Mouse (Mus musculus): ENCODE measurements around the gene Mmp11. TPM values are rescaled to one million over a fixed set of nuclear protein-coding genes. Genes with fewer than 3 reads are reported as not detected.

Mmp11 gene
- polyA plus RNA-seq, 1 experiment = 7.5 TPM

DNA sequence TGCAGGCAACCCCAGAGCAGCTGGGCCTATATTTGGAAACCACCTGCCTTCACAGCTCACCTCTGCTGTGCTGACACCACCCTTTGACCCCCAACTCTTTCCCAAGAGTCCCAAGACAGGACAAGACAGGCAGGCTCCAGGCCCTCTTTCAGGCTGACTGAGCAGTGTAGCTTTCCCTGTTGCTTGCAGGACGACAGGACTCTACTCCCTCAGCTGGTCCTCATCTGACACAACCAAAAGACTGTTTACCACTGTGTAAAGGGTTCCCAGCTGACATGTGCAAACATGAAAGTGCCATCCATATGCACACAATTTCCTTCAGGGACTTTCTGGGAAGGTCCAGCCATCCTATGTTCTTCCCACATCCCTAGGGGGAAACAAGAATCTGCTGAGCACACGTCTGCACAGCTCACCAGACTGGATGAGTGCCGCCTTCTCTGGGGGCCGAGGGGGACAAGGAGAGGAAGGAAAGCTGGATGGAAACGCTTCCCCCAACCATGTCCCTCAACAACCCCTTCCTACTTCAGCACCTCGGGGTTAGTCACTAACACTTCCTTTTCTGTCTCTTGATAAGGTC lies 23.2 kb downstream of the Mmp11 start:
- Histone ChIP-seq H3K27ac (ENCODE audit: insufficient read depth, low read depth, low read length) (no peak overlapping the region), H3K27me3 (ENCODE audit: control insufficient read depth, insufficient read depth, low read length) (no peaks in the 10 kb centered on the region), H3K4me1 (ENCODE audit: control insufficient read depth, insufficient read depth, insufficient read length, low read length) (no peaks in the 10 kb centered on the region), H3K36me3 (ENCODE audit: control insufficient read depth, insufficient read depth, low read length) (peaks cover 51% of the 10 kb centered on the region), H3K4me3 (ENCODE audit: low read depth, low read length) (no peak overlapping the region)
- no peak for TF ChIP-seq CTCF (IDR thresholded peaks at IDR 0.05; ENCODE audit: extremely low read depth, insufficient read length, insufficient replicate concordance, low read depth, low read length)
- no peak for TF ChIP-seq POLR2A (IDR thresholded peaks at IDR 0.05; ENCODE audit: low read depth, low read length)
- WGBS = 62% methylated on average over 6 of the region's 6 CpGs

DNA sequence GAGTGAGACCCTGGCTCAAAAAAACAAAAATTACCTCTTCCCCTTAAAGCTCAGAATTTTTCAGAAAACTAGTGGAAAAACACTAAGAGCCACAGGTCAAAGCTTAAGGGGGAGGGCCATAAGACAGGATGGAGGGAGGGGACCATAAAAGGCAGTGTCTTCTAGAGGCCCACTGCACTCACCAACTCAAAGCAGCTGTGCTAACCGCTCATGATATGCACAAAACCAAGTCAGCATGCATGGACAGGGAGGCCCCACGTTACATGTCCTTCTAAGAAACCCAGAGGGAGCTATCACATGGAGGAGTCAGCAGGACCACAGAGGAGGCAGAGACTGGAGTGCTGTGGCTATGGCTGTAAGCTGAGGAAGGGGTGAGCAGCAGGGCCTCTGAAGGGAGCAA lies 25.6 kb downstream of the Mmp11 start:
- TF ChIP-seq CTCF (IDR thresholded peaks at IDR 0.05; ENCODE audit: extremely low read depth, insufficient read length, insufficient replicate concordance, low read depth, low read length) (no peak), POLR2A (IDR thresholded peaks at IDR 0.05; ENCODE audit: low read depth, low read length) (no peak)
- Histone ChIP-seq H3K27ac (ENCODE audit: insufficient read depth, low read depth, low read length) (no peak overlapping the region), H3K27me3 (ENCODE audit: control insufficient read depth, insufficient read depth, low read length) (no peaks in the 10 kb centered on the region), H3K4me1 (ENCODE audit: control insufficient read depth, insufficient read depth, insufficient read length, low read length) (no peaks in the 10 kb centered on the region), H3K4me3 (ENCODE audit: low read depth, low read length) (no peak overlapping the region), H3K36me3 (ENCODE audit: control insufficient read depth, insufficient read depth, low read length) (peaks cover 58% of the 10 kb centered on the region)
- WGBS = 86% methylated on average over 2 of the region's 2 CpGs

DNA sequence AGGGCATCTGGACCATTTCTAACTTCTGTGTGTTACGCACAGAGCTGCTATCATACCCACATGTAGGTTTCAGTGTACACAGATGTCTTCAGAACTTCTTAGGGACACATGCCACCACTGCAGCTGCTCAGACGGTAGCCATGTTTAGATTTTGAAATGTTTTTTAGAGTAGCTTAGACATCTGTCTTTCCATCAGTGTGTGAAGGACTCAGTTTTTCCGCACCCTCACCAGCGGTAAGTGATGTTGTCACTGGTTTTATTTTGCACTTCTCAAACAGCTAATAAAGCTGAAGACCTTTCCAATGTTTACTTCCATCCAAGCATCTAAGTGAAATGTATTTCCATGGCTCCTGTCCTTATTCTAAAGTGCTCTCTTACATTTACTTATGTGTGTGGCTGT lies 29.4 kb downstream of the Mmp11 start:
- 92% methylated on average over 4 of the region's 4 CpGs for WGBS
- no peak overlapping the region for H3K27ac ChIP-seq (ENCODE audit: insufficient read depth, low read depth, low read length)
- H3K27me3 ChIP-seq (ENCODE audit: control insufficient read depth, insufficient read depth, low read length) = no peaks in the 10 kb centered on the region
- TF ChIP-seq CTCF (IDR thresholded peaks at IDR 0.05; ENCODE audit: extremely low read depth, insufficient read length, insufficient replicate concordance, low read depth, low read length) (no peak), POLR2A (IDR thresholded peaks at IDR 0.05; ENCODE audit: low read depth, low read length) (no peak)
- H3K4me1 ChIP-seq (ENCODE audit: control insufficient read depth, insufficient read depth, insufficient read length, low read length) = no peaks in the 10 kb centered on the region
- peaks cover 72% of the 10 kb centered on the region for H3K36me3 ChIP-seq (ENCODE audit: control insufficient read depth, insufficient read depth, low read length)
- H3K4me3 ChIP-seq (ENCODE audit: low read depth, low read length) = no peak overlapping the region

DNA sequence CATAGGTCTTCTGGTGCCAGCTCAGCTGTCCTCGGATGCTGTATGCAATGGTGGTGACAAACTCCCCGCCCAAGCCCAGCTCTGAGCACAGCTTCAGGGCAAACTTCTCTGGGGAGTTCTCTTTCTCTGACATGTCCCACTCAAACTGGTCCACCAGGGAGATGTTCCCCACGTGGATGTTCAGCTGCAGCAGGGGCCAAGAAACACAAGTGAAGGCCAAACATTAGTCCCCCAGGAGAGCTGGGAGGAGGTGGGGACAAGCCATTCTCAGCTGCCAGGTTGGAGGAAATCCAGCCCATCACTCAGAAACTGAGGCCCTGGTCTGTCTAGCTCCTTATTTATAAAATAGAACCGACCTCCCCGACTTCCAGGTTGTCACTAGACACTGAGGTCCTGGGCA lies 31.9 kb downstream of the Mmp11 start:
- H3K4me3 ChIP-seq (ENCODE audit: low read depth, low read length) = no peak overlapping the region
- TF ChIP-seq POLR2A (IDR thresholded peaks at IDR 0.05; ENCODE audit: low read depth, low read length) (no peak), CTCF (IDR thresholded peaks at IDR 0.05; ENCODE audit: extremely low read depth, insufficient read length, insufficient replicate concordance, low read depth, low read length) (no peak)
- no peak overlapping the region for H3K27ac ChIP-seq (ENCODE audit: insufficient read depth, low read depth, low read length)
- peaks cover 62% of the 10 kb centered on the region for H3K36me3 ChIP-seq (ENCODE audit: control insufficient read depth, insufficient read depth, low read length)
- no peaks in the 10 kb centered on the region for H3K4me1 ChIP-seq (ENCODE audit: control insufficient read depth, insufficient read depth, insufficient read length, low read length)
- WGBS = 81% methylated on average over 5 of the region's 5 CpGs
- no peaks in the 10 kb centered on the region for H3K27me3 ChIP-seq (ENCODE audit: control insufficient read depth, insufficient read depth, low read length)

DNA sequence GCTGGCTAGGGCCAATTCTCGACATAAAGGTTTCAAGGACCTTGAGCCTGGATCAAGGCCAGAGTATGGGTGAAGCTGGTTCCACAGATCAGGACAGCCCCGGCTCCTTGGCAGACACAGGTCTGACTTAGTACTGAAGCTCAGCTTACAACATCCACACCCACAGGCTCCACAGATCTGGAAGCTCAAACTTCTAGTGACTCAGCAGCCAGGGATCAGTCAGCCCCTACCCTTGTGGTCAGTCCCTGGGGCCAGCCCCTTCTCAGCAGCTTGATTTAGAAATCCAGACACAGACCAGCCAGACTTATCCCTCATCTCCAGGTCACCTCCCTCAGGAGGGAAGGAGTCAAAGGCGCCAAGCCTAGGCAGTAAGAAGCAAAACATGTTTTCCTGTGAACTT lies 37.5 kb downstream of the Mmp11 start:
- H3K36me3 ChIP-seq (ENCODE audit: control insufficient read depth, insufficient read depth, low read length) = peaks cover 52% of the 10 kb centered on the region
- WGBS = 27% methylated on average over 3 of the region's 3 CpGs
- no peak overlapping the region for H3K27ac ChIP-seq (ENCODE audit: insufficient read depth, low read depth, low read length)
- no peak for TF ChIP-seq CTCF (IDR thresholded peaks at IDR 0.05; ENCODE audit: extremely low read depth, insufficient read length, insufficient replicate concordance, low read depth, low read length)
- no peak for TF ChIP-seq POLR2A (IDR thresholded peaks at IDR 0.05; ENCODE audit: low read depth, low read length)
- H3K27me3 ChIP-seq (ENCODE audit: control insufficient read depth, insufficient read depth, low read length) = no peaks in the 10 kb centered on the region
- H3K4me1 ChIP-seq (ENCODE audit: control insufficient read depth, insufficient read depth, insufficient read length, low read length) = 0 out of 2 replicates have a peak, but pooled peaks cover under 1% of the 10 kb centered on the region
- no peak overlapping the region for H3K4me3 ChIP-seq (ENCODE audit: low read depth, low read length)

DNA sequence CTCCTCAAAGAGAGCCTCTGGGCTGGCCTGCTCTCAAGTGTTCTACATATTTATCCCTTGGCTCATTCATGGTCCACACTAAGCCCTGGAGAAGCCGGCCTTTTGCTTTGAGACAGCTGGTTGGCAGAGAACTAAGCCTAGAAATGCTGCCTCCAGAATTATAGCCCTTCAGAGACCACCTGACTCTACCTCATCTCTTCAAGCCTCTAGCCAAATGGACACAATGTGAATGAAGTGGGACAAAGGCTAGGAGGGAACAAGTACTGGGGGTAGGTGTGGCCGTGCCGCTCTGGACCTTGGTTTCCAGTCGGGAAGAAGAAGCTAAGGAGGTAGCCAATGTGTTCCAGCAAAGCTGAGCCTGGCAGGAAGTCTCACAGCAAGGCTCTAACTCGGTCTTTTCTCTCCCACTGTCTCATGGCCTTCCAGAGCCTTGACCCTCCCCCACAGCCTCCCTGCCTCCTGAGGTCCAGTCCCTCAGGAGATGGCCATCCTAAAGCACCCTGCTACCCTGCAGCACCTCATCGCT lies 38.2 kb downstream of the Mmp11 start:
- H3K4me1 ChIP-seq (ENCODE audit: control insufficient read depth, insufficient read depth, insufficient read length, low read length) = peaks cover 6% of the 10 kb centered on the region; the same call in 1 of the 2 replicates
- WGBS = 72% methylated on average over 6 of the region's 6 CpGs
- H3K27me3 ChIP-seq (ENCODE audit: control insufficient read depth, insufficient read depth, low read length) = no peaks in the 10 kb centered on the region
- no peak overlapping the region for H3K27ac ChIP-seq (ENCODE audit: insufficient read depth, low read depth, low read length)
- TF ChIP-seq POLR2A (IDR thresholded peaks at IDR 0.05; ENCODE audit: low read depth, low read length) (no peak), CTCF (IDR thresholded peaks at IDR 0.05; ENCODE audit: extremely low read depth, insufficient read length, insufficient replicate concordance, low read depth, low read length) (no peak)
- no peak overlapping the region for H3K4me3 ChIP-seq (ENCODE audit: low read depth, low read length)
- H3K36me3 ChIP-seq (ENCODE audit: control insufficient read depth, insufficient read depth, low read length) = peaks cover 46% of the 10 kb centered on the region

DNA sequence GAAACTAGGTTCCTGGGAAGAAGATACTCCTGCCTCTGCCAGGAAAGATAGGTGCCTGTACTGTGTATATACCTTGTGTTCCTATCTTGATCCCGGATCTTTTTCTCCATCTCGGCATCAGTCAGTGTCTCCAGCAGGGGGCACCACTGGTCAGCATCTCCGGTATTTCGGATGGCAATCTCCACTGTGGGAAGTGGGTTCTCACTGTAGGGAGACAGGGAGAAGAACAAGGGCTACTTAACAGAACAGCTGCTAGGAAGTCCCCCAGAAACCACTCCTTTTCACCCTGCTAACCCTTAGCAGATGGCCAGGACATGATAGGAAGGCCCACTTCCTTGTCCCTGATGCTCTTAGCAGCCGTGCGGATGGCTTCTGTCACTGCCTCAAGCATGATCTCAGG lies 38.9 kb downstream of the Mmp11 start:
- H3K27me3 ChIP-seq (ENCODE audit: control insufficient read depth, insufficient read depth, low read length) = no peaks in the 10 kb centered on the region
- H3K4me1 ChIP-seq (ENCODE audit: control insufficient read depth, insufficient read depth, insufficient read length, low read length) = peaks cover 8% of the 10 kb centered on the region
- H3K27ac ChIP-seq (ENCODE audit: insufficient read depth, low read depth, low read length) = no peak overlapping the region
- no peak overlapping the region for H3K4me3 ChIP-seq (ENCODE audit: low read depth, low read length)
- H3K36me3 ChIP-seq (ENCODE audit: control insufficient read depth, insufficient read depth, low read length) = peaks cover 40% of the 10 kb centered on the region
- 32% methylated on average over 6 of the region's 6 CpGs for WGBS
- TF ChIP-seq POLR2A (IDR thresholded peaks at IDR 0.05; ENCODE audit: low read depth, low read length) (no peak), CTCF (IDR thresholded peaks at IDR 0.05; ENCODE audit: extremely low read depth, insufficient read length, insufficient replicate concordance, low read depth, low read length) (peak; percentile 82; the same call in 1 of the 2 replicates)

Measured in small intestine, adult 2 months (tissue).